Mouse (Mus musculus): ENCODE results near the gene Azin2. TPM values are rescaled to one million over a fixed set of nuclear protein-coding genes. Genes with fewer than 3 reads are reported as not detected.

Azin2 gene
- polyA plus RNA-seq, 1 experiment = 17.4 TPM

GRCm38 (mm10) chr4:128919106-128919505 is 43.1 kb downstream of the Azin2 start:
- no peak overlapping the region for H3K4me2 ChIP-seq (ENCODE audit: low read depth)
- H3ac ChIP-seq (ENCODE audit: control insufficient read depth, insufficient read length) = no peak overlapping the region
- no peaks in the 10 kb centered on the region for H3K79me2 ChIP-seq (ENCODE audit: control insufficient read depth, insufficient read depth)
- TF ChIP-seq TCF3 (IDR thresholded peaks at IDR 0.05; ENCODE audit: insufficient read length, low read depth) (no peak), REST (IDR thresholded peaks at IDR 0.05; ENCODE audit: insufficient read depth, insufficient read length) (no peak), MYOD1 (IDR thresholded peaks at IDR 0.05; ENCODE audit: control insufficient read depth in 1 of 3, insufficient read length in 2 of 3, low read depth in 2 of 3) (no peak), SRF (IDR thresholded peaks at IDR 0.05; ENCODE audit: control insufficient read depth, insufficient read length, low read depth) (no peak), USF1 (IDR thresholded peaks at IDR 0.05; ENCODE audit: low read depth) (no peak), POLR2A (IDR thresholded peaks at IDR 0.05; ENCODE audit: insufficient read length, low read depth) (no peak), MAX (IDR thresholded peaks at IDR 0.05; ENCODE audit: low read depth) (no peak), CEBPB (IDR thresholded peaks at IDR 0.05; ENCODE audit: insufficient read depth, poor library complexity, severe bottlenecking) (no peak), E2F4 (IDR thresholded peaks at IDR 0.05; ENCODE audit: insufficient read depth) (no peak), TCF12 (IDR thresholded peaks at IDR 0.05; ENCODE audit: insufficient read depth, poor library complexity, severe bottlenecking) (no peak), POLR2AphosphoS2 (IDR thresholded peaks at IDR 0.05; ENCODE audit: insufficient read length, low read depth) (no peak)
- H3K36me3 ChIP-seq (ENCODE audit: control insufficient read depth, insufficient read depth) = no peaks in the 10 kb centered on the region
- peaks cover 45% of the 10 kb centered on the region for H3K27me3 ChIP-seq (ENCODE audit: control insufficient read depth, insufficient read depth, insufficient read length)
- H3K4me3 ChIP-seq = no peak overlapping the region

GRCm38 (mm10) chr4:128918187-128918586 is 44.1 kb downstream of the Azin2 start:
- Histone ChIP-seq H3K4me3 (no peak overlapping the region), H3ac (ENCODE audit: control insufficient read depth, insufficient read length) (no peak overlapping the region), H3K79me2 (ENCODE audit: control insufficient read depth, insufficient read depth) (no peaks in the 10 kb centered on the region), H3K27me3 (ENCODE audit: control insufficient read depth, insufficient read depth, insufficient read length) (peaks cover 45% of the 10 kb centered on the region), H3K36me3 (ENCODE audit: control insufficient read depth, insufficient read depth) (no peaks in the 10 kb centered on the region), H3K4me2 (ENCODE audit: low read depth) (no peak overlapping the region)
- TF ChIP-seq MYOD1 (IDR thresholded peaks at IDR 0.05; ENCODE audit: control insufficient read depth in 1 of 3, insufficient read length in 2 of 3, low read depth in 2 of 3) = no peak
- no peak for TF ChIP-seq REST (IDR thresholded peaks at IDR 0.05; ENCODE audit: insufficient read depth, insufficient read length)
- TF ChIP-seq USF1 (IDR thresholded peaks at IDR 0.05; ENCODE audit: low read depth) = no peak
- no peak for TF ChIP-seq POLR2AphosphoS2 (IDR thresholded peaks at IDR 0.05; ENCODE audit: insufficient read length, low read depth)
- TF ChIP-seq E2F4 (IDR thresholded peaks at IDR 0.05; ENCODE audit: insufficient read depth) = no peak
- TF ChIP-seq TCF12 (IDR thresholded peaks at IDR 0.05; ENCODE audit: insufficient read depth, poor library complexity, severe bottlenecking) = no peak
- TF ChIP-seq TCF3 (IDR thresholded peaks at IDR 0.05; ENCODE audit: insufficient read length, low read depth) = no peak
- TF ChIP-seq SRF (IDR thresholded peaks at IDR 0.05; ENCODE audit: control insufficient read depth, insufficient read length, low read depth) = no peak
- TF ChIP-seq MYOG (IDR thresholded peaks at IDR 0.05; ENCODE audit: control insufficient read depth in 1 of 3, insufficient read depth in 1 of 3, insufficient read length in 2 of 3, low read depth in 2 of 3) = no peak
- no peak for TF ChIP-seq CEBPB (IDR thresholded peaks at IDR 0.05; ENCODE audit: insufficient read depth, poor library complexity, severe bottlenecking)
- TF ChIP-seq POLR2A (IDR thresholded peaks at IDR 0.05; ENCODE audit: insufficient read length, low read depth) = no peak
- TF ChIP-seq MAX (IDR thresholded peaks at IDR 0.05; ENCODE audit: low read depth) = no peak

- Histone ChIP-seq H3ac (ENCODE audit: control insufficient read depth, insufficient read length) (no peak overlapping the region), H3K79me2 (ENCODE audit: control insufficient read depth, insufficient read depth) (no peaks in the 10 kb centered on the region), H3K4me3 (no peak overlapping the region), H3K4me2 (ENCODE audit: low read depth) (no peak overlapping the region), H3K27me3 (ENCODE audit: control insufficient read depth, insufficient read depth, insufficient read length) (peaks cover 45% of the 10 kb centered on the region), H3K36me3 (ENCODE audit: control insufficient read depth, insufficient read depth) (no peaks in the 10 kb centered on the region)
- no peak for TF ChIP-seq USF1 (IDR thresholded peaks at IDR 0.05; ENCODE audit: low read depth)
- TF ChIP-seq MYOD1 (IDR thresholded peaks at IDR 0.05; ENCODE audit: control insufficient read depth in 1 of 3, insufficient read length in 2 of 3, low read depth in 2 of 3) = no peak
- no peak for TF ChIP-seq SRF (IDR thresholded peaks at IDR 0.05; ENCODE audit: control insufficient read depth, insufficient read length, low read depth)
- TF ChIP-seq E2F4 (IDR thresholded peaks at IDR 0.05; ENCODE audit: insufficient read depth) = no peak
- TF ChIP-seq TCF3 (IDR thresholded peaks at IDR 0.05; ENCODE audit: insufficient read length, low read depth) = no peak
- TF ChIP-seq POLR2AphosphoS2 (IDR thresholded peaks at IDR 0.05; ENCODE audit: insufficient read length, low read depth) = no peak
- TF ChIP-seq TCF12 (IDR thresholded peaks at IDR 0.05; ENCODE audit: insufficient read depth, poor library complexity, severe bottlenecking) = no peak
- TF ChIP-seq POLR2A (IDR thresholded peaks at IDR 0.05; ENCODE audit: insufficient read length, low read depth) = no peak
- no peak for TF ChIP-seq CEBPB (IDR thresholded peaks at IDR 0.05; ENCODE audit: insufficient read depth, poor library complexity, severe bottlenecking)
- TF ChIP-seq MAX (IDR thresholded peaks at IDR 0.05; ENCODE audit: low read depth) = no peak
- no peak for TF ChIP-seq REST (IDR thresholded peaks at IDR 0.05; ENCODE audit: insufficient read depth, insufficient read length)
- TF ChIP-seq MYOG (IDR thresholded peaks at IDR 0.05; ENCODE audit: control insufficient read depth in 1 of 3, insufficient read depth in 1 of 3, insufficient read length in 2 of 3, low read depth in 2 of 3) = no peak
Measured at GRCm38 (mm10) chr4:128917756-128918155, 44.5 kb downstream of the Azin2 start.

- Histone ChIP-seq H3K79me2 (ENCODE audit: control insufficient read depth, insufficient read depth) (no peaks in the 10 kb centered on the region), H3K4me3 (no peak overlapping the region), H3K4me2 (ENCODE audit: low read depth) (no peak overlapping the region), H3K27me3 (ENCODE audit: control insufficient read depth, insufficient read depth, insufficient read length) (peaks cover 45% of the 10 kb centered on the region), H3ac (ENCODE audit: control insufficient read depth, insufficient read length) (no peak overlapping the region), H3K36me3 (ENCODE audit: control insufficient read depth, insufficient read depth) (no peaks in the 10 kb centered on the region)
- no peak for TF ChIP-seq POLR2AphosphoS2 (IDR thresholded peaks at IDR 0.05; ENCODE audit: insufficient read length, low read depth)
- no peak for TF ChIP-seq TCF12 (IDR thresholded peaks at IDR 0.05; ENCODE audit: insufficient read depth, poor library complexity, severe bottlenecking)
- no peak for TF ChIP-seq USF1 (IDR thresholded peaks at IDR 0.05; ENCODE audit: low read depth)
- TF ChIP-seq TCF3 (IDR thresholded peaks at IDR 0.05; ENCODE audit: insufficient read length, low read depth) = no peak
- no peak for TF ChIP-seq MYOD1 (IDR thresholded peaks at IDR 0.05; ENCODE audit: control insufficient read depth in 1 of 3, insufficient read length in 2 of 3, low read depth in 2 of 3)
- TF ChIP-seq CEBPB (IDR thresholded peaks at IDR 0.05; ENCODE audit: insufficient read depth, poor library complexity, severe bottlenecking) = no peak
- no peak for TF ChIP-seq REST (IDR thresholded peaks at IDR 0.05; ENCODE audit: insufficient read depth, insufficient read length)
- no peak for TF ChIP-seq POLR2A (IDR thresholded peaks at IDR 0.05; ENCODE audit: insufficient read length, low read depth)
- TF ChIP-seq MYOG (IDR thresholded peaks at IDR 0.05; ENCODE audit: control insufficient read depth in 1 of 3, insufficient read depth in 1 of 3, insufficient read length in 2 of 3, low read depth in 2 of 3) = no peak
Measured at GRCm38 (mm10) chr4:128917119-128917518, 45.1 kb downstream of the Azin2 start.
